Mouse (Mus musculus) liver, embryonic 12.5 days (tissue): ENCODE measurements around the gene Fam83e. TPM values are rescaled to one million over a fixed set of nuclear protein-coding genes. Genes with fewer than 3 reads are reported as not detected.

Experiments used
- ATAC-seq: fragments of 200-750 bp; cut with Nextera tagmentation; 2 replicates; pipeline ENCODE4 v1.8.0; 2017; ENCODE audit warnings: moderate number of reproducible peaks, mild to moderate bottlenecking, moderate library complexity
- H3K27ac ChIP-seq: fragments of 300-500 bp; sonication (generic); 2 replicates; pipeline ENCODE4 v1.5.1; 2016; ENCODE audit warnings: mild to moderate bottlenecking
- H3K27me3 ChIP-seq: fragments of 300-500 bp; sonication (generic); replicated peaks from 2 replicates; pipeline ENCODE4 v1.6.1; 2016; ENCODE audit warnings: mild to moderate bottlenecking, moderate library complexity
- H3K36me3 ChIP-seq: fragments of 300-500 bp; sonication (generic); 2 replicates; pipeline ENCODE4 v1.6.1; 2016; ENCODE audit warnings: mild to moderate bottlenecking, moderate library complexity
- H3K4me1 ChIP-seq: fragments of 300-500 bp; sonication (generic); 2 replicates; pipeline ENCODE4 v1.6.1; 2016
- H3K4me2 ChIP-seq: fragments of 300-500 bp; sonication (generic); 2 replicates; pipeline ENCODE4 v1.6.1; 2016; ENCODE audit warnings: mild to moderate bottlenecking, moderate library complexity
- H3K4me3 ChIP-seq: fragments of 300-500 bp; sonication (generic); 2 replicates; pipeline ENCODE4 v1.5.1; 2016; ENCODE audit warnings: mild to moderate bottlenecking, moderate library complexity
- H3K9ac ChIP-seq: fragments of 300-500 bp; sonication (generic); 2 replicates; pipeline ENCODE4 v1.6.1; 2016; ENCODE audit warnings: mild to moderate bottlenecking, moderate library complexity
- H3K9me3 ChIP-seq: fragments of 300-500 bp; sonication (generic); replicated peaks from 2 replicates; pipeline ENCODE4 v1.6.1; 2016; ENCODE audit warnings: mild to moderate bottlenecking, moderate library complexity
- WGBS: fragments of 180-500 bp; shearing (Covaris S2); methylation state at CpG from one replicate; pipeline ENCODE4 v1.1.7; 2016; ENCODE audit not compliant: insufficient replicate concordance; 5-methylcytosine and 5-hydroxymethylcytosine counted together
- polyA plus RNA-seq: library from polyadenylated mRNA; unstranded; fragments of >200 nt; fragmentation: Nextera tagmentation; extraction: Ambion mirVana; gene quantifications from 2 replicates; pipeline ENCODE4 v1.2.1, GENCODE M21; 2016

Fam83e gene
- polyA plus RNA-seq, 1 experiment from 2014 or later, result 0.81 TPM

DNA sequence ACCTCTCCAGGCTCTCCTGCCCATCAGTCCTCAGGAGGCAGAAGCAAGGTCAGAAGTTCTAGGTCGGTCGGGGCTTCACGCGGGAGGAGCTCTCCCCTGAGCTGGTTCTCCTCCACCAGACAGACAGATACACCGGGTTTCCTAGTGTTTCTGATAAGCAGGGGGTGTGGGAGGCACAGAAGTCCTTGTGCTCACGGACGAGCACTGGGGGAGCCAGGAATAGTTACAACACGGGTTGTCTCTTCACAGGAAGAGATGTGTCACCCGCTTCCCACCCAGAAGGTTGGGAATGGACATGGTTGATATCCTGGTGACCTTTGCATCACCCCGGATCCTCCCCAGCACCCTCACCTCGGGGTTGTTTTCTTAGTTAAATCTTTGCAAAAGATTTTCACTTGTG lies 31.2 kb upstream of the Fam83e start:
- Histone ChIP-seq H3K9me3 (no peaks in the 10 kb centered on the region), H3K27me3 (peaks cover 14% of the 10 kb centered on the region), H3K27ac (no peak overlapping the region), H3K4me3 (no peak overlapping the region), H3K36me3 (no peaks in the 10 kb centered on the region), H3K9ac (no peak overlapping the region), H3K4me2 (no peak overlapping the region), H3K4me1 (peaks cover 11% of the 10 kb centered on the region; the same call in 1 of the 2 replicates)
- ATAC-seq, result no peak
- 29% methylated on average over 11 of the region's 11 CpGs for WGBS

- WGBS, result 55% methylated on average over 2 of the region's 2 CpGs
- no peak for ATAC-seq
These were observed 28.6 kb upstream of the Fam83e start for GRCm38 (mm10) chr7:45692364-45692763.

GRCm38 (mm10) chr7:45693921-45694591 lies 27.0 kb upstream of the Fam83e start, which contains the start of gene Sec1:
Sec1 (minus strand) TSS chr7:45694402.
- ATAC-seq, result no peak
- Histone ChIP-seq H3K9me3 (no peaks in the 10 kb centered on the region), H3K4me2 (no peak within 1 kb of the TSS), H3K9ac (no peak within 1 kb of the TSS), H3K4me1 (0 out of 2 replicates have a peak, but pooled peaks cover 4% of the 10 kb centered on the region), H3K27me3 (peaks cover 14% of the 10 kb centered on the region), H3K36me3 (no peaks in the 10 kb centered on the region), H3K4me3 (no peak within 1 kb of the TSS), H3K27ac (no peak within 1 kb of the TSS)
- 85% methylated on average over 50 of the region's 50 CpGs for WGBS

More at GRCm38 (mm10) chr7:45692364-45692763, 28.6 kb upstream of the Fam83e start:
- Histone ChIP-seq H3K4me1 (0 out of 2 replicates have a peak, but pooled peaks cover 4% of the 10 kb centered on the region), H3K9me3 (no peaks in the 10 kb centered on the region), H3K9ac (no peak overlapping the region), H3K27me3 (no peaks in the 10 kb centered on the region; the same call in 1 of the 2 replicates), H3K36me3 (no peaks in the 10 kb centered on the region), H3K27ac (0 out of 2 replicates have a peak overlapping the region, but pooled peaks have one; percentile 34), H3K4me2 (no peak overlapping the region), H3K4me3 (no peak overlapping the region)

- H3K4me3 ChIP-seq, result no peak overlapping the region
- H3K27ac ChIP-seq, result no peak overlapping the region
- H3K27me3 ChIP-seq, result peaks cover 25% of the 10 kb centered on the region
- no peak for ATAC-seq
- peaks cover 4% of the 10 kb centered on the region; the same call in 1 of the 2 replicates for H3K4me1 ChIP-seq
- no peaks in the 10 kb centered on the region for H3K36me3 ChIP-seq
- H3K9me3 ChIP-seq, result no peaks in the 10 kb centered on the region
- no peak overlapping the region for H3K4me2 ChIP-seq
- WGBS, result 30% methylated on average over 6 of the region's 6 CpGs
- H3K9ac ChIP-seq, result no peak overlapping the region
These were observed 25.9 kb upstream of the Fam83e start for GRCm38 (mm10) chr7:45695098-45695497.

- ATAC-seq, result no peak
- no peak overlapping the region for H3K4me2 ChIP-seq
- H3K4me3 ChIP-seq, result no peak overlapping the region
- no peaks in the 10 kb centered on the region for H3K9me3 ChIP-seq
- no peaks in the 10 kb centered on the region for H3K36me3 ChIP-seq
- 79% methylated on average over 7 of the region's 7 CpGs for WGBS
- peaks cover 51% of the 10 kb centered on the region for H3K27me3 ChIP-seq
- H3K27ac ChIP-seq, result no peak overlapping the region
- H3K4me1 ChIP-seq, result peaks cover 9% of the 10 kb centered on the region; the same call in 1 of the 2 replicates
- no peak overlapping the region for H3K9ac ChIP-seq
These were observed 23.1 kb upstream of the Fam83e start for GRCm38 (mm10) chr7:45697894-45698293.

GRCm38 (mm10) chr7:45699523-45700141 lies 21.4 kb upstream of the Fam83e start, which contains the start of gene Car11:
Car11 (plus strand) TSS chr7:45699843.
- H3K36me3 ChIP-seq, result no peaks in the 10 kb centered on the region
- H3K9ac ChIP-seq, result peak within 1 kb of the TSS; percentile 30; the same call in 1 of the 2 replicates
- H3K4me3 ChIP-seq, result peak within 1 kb of the TSS; percentile 30
- H3K27me3 ChIP-seq, result peaks cover 59% of the 10 kb centered on the region
- no peaks in the 10 kb centered on the region for H3K9me3 ChIP-seq
- no peak for ATAC-seq
- H3K4me2 ChIP-seq, result peak within 1 kb of the TSS; percentile 53
- H3K4me1 ChIP-seq, result peaks cover 24% of the 10 kb centered on the region
- no peak within 1 kb of the TSS for H3K27ac ChIP-seq
- WGBS, result 5% methylated on average over 36 of the region's 36 CpGs

GRCm38 (mm10) chr7:45700301-45701015 lies 20.6 kb upstream of the Fam83e start:
- no peak overlapping the region for H3K27ac ChIP-seq
- H3K4me1 ChIP-seq, result peaks cover 32% of the 10 kb centered on the region
- no peak for ATAC-seq
- peak overlapping the region; percentile 30 for H3K4me3 ChIP-seq
- no peaks in the 10 kb centered on the region for H3K9me3 ChIP-seq
- H3K9ac ChIP-seq, result no peak overlapping the region
- no peaks in the 10 kb centered on the region for H3K36me3 ChIP-seq
- H3K4me2 ChIP-seq, result peak overlapping the region; percentile 53
- peaks cover 59% of the 10 kb centered on the region for H3K27me3 ChIP-seq
- 2% methylated on average over 20 of the region's 20 CpGs for WGBS

DNA sequence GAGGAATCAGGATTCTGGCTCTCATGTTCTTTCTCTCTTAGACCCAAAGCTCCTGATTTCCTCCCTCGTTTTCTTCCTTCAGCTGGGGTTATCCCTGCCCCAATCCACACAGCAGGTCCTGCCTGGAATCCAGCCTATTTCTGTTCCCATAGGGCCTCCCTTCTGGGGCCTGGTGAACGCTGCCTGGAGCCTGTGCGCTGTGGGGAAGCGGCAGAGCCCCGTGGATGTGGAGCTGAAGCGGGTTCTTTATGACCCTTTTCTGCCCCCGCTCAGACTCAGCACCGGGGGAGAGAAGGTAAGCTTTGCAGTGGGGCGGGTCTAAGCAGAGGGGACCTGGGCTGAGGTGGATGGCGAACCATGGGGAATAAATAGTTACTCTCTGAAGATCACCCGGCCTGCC lies 19.9 kb upstream of the Fam83e start:
- Histone ChIP-seq H3K9me3 (no peaks in the 10 kb centered on the region), H3K9ac (no peak overlapping the region), H3K4me3 (no peak overlapping the region), H3K27me3 (peaks cover 59% of the 10 kb centered on the region), H3K27ac (no peak overlapping the region), H3K4me2 (no peak overlapping the region), H3K4me1 (peaks cover 38% of the 10 kb centered on the region), H3K36me3 (no peaks in the 10 kb centered on the region)
- ATAC-seq, result no peak
- 37% methylated on average over 11 of the region's 11 CpGs for WGBS

- no peak for ATAC-seq
- H3K36me3 ChIP-seq, result no peaks in the 10 kb centered on the region
- WGBS, result 69% methylated on average over 11 of the region's 11 CpGs
- H3K4me1 ChIP-seq, result peaks cover 44% of the 10 kb centered on the region
- no peaks in the 10 kb centered on the region for H3K9me3 ChIP-seq
- no peak overlapping the region for H3K9ac ChIP-seq
- no peak overlapping the region for H3K27ac ChIP-seq
- no peak overlapping the region for H3K4me2 ChIP-seq
- H3K4me3 ChIP-seq, result no peak overlapping the region
- peaks cover 59% of the 10 kb centered on the region for H3K27me3 ChIP-seq
These were observed 19.4 kb upstream of the Fam83e start for GRCm38 (mm10) chr7:45701607-45702006.

DNA sequence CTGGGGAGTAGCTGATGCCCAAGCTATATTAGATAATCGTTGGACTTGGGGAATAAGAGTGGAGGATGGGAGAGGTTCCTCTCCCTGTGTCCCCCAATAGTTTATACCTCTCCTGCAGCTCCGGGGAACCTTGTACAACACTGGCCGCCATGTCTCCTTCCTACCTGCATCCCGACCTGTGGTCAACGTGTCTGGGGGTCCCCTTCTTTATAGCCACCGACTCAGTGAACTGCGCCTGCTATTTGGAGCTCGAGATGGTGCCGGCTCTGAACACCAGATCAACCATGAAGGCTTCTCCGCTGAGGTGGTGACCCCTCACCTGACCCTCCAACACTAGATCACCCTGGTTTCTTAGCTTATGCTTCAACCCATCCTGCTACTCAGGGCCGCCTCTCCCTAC lies 18.7 kb upstream of the Fam83e start:
- H3K27ac ChIP-seq, result no peak overlapping the region
- H3K4me1 ChIP-seq, result peaks cover 51% of the 10 kb centered on the region
- H3K9ac ChIP-seq, result no peak overlapping the region
- no peaks in the 10 kb centered on the region for H3K36me3 ChIP-seq
- ATAC-seq, result no peak
- no peak overlapping the region for H3K4me3 ChIP-seq
- H3K4me2 ChIP-seq, result no peak overlapping the region
- H3K27me3 ChIP-seq, result peaks cover 59% of the 10 kb centered on the region
- no peaks in the 10 kb centered on the region for H3K9me3 ChIP-seq
- WGBS, result 78% methylated on average over 11 of the region's 11 CpGs

- Histone ChIP-seq H3K27me3 (peaks cover 56% of the 10 kb centered on the region), H3K36me3 (no peaks in the 10 kb centered on the region), H3K9me3 (no peaks in the 10 kb centered on the region), H3K9ac (no peak overlapping the region), H3K27ac (no peak overlapping the region), H3K4me2 (no peak overlapping the region), H3K4me1 (peaks cover 57% of the 10 kb centered on the region), H3K4me3 (no peak overlapping the region)
- no peak for ATAC-seq
- WGBS, result 83% methylated on average over 17 of the region's 17 CpGs
These were observed 18.0 kb upstream of the Fam83e start for GRCm38 (mm10) chr7:45702809-45703520.
